Mouse (Mus musculus): ENCODE measurements at regions not wholly inside any gene's neighbourhood (a gene's known extent, or its start where the extent isn't known, plus 50 kb on each side); places are given as distances from the start of the nearest gene placed in this dataset.
"Not testable (repeated sequence)": the region's sequence is repeated elsewhere in the genome, so short reads cannot be mapped to it uniquely, and the experiment has no call there.

- no peak for DNase-seq (ENCODE audit: low spot score in 2 of 2)
These were observed 91.4 kb downstream of the Gm21738 start for GRCm38 (mm10) chr14:19327321-19327720.

DNA sequence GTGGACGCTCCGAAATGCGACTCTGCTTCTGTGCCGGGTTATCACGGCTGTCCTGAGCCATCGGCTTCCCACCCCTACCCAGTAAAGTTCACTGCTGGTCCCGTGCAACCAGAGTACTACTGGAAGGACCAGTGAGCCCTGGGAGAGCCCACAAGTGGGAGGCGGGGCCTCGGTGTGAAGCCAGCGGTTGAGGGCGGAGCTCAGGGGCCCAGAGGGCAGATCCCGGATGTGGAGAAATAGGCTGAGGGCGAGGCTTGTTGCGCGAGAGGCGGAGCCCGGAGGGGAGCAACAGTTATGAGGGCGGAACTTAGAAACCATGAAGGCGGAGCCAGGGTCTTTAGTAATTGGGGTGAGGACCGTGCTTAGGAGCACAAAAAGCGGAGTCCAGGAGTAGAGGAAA is 107.1 kb downstream of the Gm21738 start:
- DNase-seq (ENCODE audit: low spot score in 2 of 2): no peak

DNA sequence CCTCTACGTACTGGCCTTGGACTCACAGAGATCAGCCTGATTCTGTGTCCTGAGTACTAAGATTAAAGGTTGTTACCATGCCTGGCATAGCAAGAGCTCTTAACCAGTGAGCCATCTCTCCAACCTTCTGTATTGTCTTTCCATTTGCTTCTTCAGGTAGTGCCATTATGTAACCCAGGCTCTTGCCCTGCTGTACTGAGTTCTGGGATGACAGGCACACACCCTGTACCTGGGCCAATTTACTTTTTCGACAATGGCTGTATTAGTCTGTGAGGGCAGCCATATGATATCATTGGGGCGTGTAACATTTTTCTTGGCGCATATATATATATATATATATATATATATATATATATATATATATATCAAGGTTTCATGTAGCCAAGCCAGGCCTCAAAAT is 115.9 kb downstream of the Gm21738 start:
- not testable (repeated sequence) for DNase-seq (ENCODE audit: low spot score in 2 of 2)

DNA sequence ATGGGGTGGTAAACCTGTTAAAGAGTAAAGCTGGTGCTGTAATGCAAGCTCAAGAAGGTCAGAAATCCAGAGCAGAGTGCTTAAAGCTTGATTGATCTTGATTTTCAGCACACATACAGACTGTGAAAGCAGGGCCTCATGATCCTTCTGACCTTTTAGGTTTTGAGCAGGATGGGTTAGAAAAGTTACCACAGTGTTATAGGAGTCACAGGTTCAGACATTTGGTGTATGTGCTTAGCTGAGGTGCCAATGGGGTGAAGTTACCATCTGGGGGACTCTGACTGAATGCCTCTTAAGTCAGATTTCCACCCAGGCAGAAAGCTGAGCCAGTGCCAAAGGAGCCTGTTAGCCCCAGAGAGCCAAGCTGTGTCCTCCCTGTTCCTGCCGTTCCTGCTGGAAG is 139.6 kb downstream of the Gm21738 start:
- DNase-seq (ENCODE audit: low spot score in 2 of 2): no peak

DNA sequence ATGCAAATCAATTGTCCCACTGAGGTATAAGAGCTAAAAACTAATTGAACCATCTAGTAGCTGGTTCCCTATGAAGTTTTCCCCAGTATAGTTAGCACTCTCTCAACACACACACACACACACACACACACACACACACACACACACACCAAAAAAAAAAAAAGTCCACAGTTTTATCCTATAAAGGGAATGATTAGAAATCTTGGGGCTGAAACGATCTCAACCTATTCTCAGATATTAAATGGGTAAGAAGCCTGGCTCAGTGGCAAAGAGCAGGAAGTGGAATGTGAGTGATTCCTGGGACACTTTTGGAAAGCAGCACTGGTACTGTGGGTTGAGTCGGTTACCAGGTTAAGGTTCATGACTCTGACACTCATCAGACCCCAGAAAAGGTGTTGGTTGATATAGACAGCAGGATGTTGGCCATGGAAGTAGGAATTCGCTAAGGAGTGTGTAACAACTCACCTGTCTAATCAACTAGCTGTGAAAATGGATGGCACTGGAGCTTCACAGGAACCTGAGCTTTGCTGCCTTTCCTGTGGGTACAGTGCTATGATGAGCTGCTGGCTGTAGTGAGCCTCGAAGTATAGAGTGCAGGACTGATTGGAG is 140.8 kb downstream of the Gm21738 start:
- peak; percentile 24 to 65 for DNase-seq (ENCODE audit: low spot score in 2 of 2)

Data from spleen, postnatal 10 days (tissue).